Mouse (Mus musculus) embryo, embryonic 10.5 days (tissue): ENCODE data around the gene Dync2li1.
A peak's percentile ranks its signal among the peaks of the same experiment; 100 is the strongest.

ENCODE experiments used
- DNase-seq: peaks from one replicate; pipeline ENCODE4 v3.0.0-alpha.2; 2015; ENCODE audit warnings: low spot score

The Dync2li1 gene

DNA sequence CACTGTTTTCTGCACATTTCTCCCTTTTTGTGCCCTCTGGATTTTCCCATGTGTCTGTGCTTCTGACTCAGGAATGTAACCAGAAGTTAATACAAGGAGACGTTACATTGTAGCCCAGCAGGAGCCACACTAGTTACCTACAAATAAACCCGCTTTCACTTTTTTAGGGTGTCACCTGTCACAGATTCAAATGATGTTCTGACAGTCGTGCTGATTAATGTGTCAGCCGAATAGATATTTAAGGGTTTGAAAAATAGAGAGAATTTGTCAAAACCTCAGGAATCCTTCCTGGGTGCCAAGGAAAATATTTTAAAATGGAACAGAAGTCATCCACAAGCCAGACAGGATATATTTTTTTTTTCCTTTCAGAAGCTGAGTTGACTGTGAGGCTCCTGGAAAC is 59.0 kb downstream of the Dync2li1 start:
- no peak for DNase-seq

DNA sequence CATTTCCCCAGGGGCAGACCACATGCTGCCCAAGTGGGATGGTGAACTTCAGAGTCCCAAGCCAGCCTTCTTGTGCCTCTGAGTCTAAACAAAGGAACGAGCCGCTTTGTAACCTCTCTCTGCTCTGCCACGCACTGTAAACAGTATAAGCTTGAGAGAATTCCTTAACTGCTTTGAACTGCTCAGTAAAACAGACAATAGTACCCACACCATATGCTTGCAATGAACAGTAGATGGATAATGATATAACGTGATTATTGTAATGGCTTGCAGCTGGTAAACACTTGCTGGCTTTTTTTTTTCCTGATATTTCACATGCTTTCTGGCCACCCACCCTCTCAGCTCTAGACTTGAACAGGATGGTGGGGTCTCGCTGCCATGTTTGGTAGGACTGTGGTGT is 61.7 kb downstream of the Dync2li1 start:
- DNase-seq = no peak

DNA sequence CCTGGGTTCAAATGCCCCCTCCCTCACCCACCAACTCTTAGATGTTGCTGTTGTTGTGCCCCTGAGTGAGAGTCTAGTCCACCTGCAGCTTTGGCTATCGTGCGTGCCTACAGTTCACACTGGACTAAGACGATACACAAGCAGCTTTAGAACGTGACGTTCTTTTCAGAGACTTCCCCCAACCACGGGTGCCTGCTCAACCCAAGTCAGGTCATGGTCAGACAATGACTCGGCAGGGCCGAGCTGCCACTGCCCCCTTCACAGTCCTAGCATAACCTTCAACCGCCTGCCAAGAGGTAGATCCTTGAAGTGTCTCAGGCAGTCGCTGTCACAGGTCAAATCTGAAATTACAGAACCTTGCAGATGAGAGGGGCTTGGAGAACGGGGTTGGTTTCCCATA is 62.5 kb downstream of the Dync2li1 start:
- no peak for DNase-seq

DNA sequence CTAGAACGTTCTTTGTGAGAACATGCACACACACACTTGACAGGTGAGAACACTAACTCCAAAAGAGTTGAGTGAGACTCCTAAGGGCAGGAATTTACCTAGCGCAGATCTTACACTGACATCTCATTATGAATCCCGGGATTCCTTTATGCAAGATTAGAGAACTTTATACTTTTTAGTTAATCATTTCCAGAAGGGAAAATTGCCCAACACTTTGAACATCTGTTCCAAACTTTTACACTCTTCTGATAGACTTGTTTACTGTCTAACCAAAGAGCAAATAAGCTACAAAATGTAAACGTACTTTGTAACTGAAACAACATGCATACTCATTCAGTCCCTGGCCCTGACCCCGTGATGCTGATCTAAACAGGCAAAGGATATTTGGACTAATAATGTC is 63.0 kb downstream of the Dync2li1 start:
- DNase-seq = no peak

DNA sequence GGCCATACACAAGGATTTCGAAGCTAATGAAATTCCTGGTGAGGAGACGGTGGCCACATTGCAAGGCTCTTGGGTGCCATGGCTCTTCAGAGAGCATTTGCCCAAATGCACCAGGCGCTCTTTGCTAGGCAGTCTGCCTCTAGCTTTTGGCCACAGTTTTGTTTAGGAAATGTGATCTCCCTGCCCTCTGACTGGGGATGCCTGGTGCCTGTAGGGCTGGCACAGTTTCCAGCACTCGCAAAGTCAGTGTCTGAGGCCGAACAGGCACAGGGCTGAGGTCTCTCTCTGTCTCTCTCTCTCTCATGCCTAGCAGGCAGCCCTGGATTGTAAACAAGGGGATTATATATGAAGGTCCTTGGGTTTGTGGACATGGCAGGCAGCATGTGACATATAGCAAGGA is 63.8 kb downstream of the Dync2li1 start:
- no peak for DNase-seq

DNA sequence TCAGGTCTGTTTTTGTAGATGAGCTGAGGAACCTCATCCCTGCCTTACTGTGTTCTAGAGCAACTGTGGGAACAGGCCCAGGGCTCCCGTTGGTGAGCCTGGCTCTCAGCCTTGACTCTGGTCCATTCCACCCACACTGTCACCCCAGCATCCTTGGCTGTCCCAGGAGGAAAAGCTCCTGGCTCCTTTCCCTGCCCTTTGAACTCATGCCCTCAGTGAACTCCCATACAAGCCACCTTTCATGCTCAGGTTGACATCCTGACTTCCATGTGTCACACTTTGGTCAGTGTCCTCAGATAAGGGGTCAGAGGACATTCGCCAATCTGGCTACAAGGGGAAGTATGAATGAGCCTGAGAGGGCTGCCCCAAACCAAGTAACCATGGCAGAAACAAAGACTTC is 67.4 kb downstream of the Dync2li1 start:
- DNase-seq = no peak

DNA sequence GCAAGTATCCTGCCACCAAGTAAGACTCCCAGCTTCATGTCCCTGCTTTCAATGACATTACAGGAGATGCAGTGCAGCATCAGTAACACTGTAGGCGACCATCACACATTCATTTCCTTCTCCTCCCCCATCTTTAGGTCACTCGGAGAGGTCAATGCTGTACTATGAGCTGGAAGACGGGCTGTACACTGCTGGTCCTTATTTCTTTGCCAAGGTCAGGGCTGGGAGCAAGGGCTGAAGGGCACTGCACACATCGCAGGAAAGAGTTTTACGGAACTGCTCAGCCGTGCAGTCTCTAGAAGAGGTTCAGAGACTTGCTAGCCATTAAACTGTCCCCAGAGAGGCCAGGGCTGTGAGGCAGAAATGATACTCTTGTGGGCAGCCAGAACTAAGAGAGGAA is 70.2 kb downstream of the Dync2li1 start:
- DNase-seq = no peak

DNA sequence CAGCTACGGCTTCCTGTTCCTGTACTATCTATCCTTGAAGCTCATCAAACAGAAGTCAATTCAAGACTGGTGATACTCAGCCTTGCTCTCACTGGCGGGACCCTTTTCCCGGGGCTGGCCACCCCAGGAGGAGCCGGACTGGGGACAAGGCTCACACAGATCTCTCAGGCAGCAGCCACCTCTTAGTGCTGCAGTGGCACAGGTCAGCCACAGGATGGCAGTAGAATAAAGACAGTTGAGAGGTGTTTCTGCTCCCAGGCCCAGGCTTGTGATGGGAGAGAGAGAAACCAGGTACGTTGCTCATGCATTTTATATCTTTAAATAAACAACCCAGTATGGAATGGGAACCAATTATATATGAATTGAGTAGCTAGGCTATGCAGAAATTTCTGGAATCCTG is 72.4 kb downstream of the Dync2li1 start:
- peak; percentile 84 for DNase-seq
